Mouse (Mus musculus) testis, adult 2 months (tissue): Measurements from ENCODE around the gene Csrnp1.

Experiments used
- CTCF ChIP-seq: fragments of 200-500 bp; IDR thresholded peaks from 2 replicates; pipeline ENCODE4 v1.5.1; 2012; ENCODE audit warnings: low read depth, mild to moderate bottlenecking, inconsistent platforms, low read length, moderate library complexity; ENCODE audit not compliant: control insufficient read depth, insufficient read depth, insufficient replicate concordance
- POLR2A ChIP-seq: fragments of 200-500 bp; IDR thresholded peaks from 2 replicates; pipeline ENCODE4 v1.6.1; 2012; ENCODE audit warnings: low read depth, mild to moderate bottlenecking, inconsistent platforms, low read length, moderate library complexity; ENCODE audit not compliant: control insufficient read depth

DNA sequence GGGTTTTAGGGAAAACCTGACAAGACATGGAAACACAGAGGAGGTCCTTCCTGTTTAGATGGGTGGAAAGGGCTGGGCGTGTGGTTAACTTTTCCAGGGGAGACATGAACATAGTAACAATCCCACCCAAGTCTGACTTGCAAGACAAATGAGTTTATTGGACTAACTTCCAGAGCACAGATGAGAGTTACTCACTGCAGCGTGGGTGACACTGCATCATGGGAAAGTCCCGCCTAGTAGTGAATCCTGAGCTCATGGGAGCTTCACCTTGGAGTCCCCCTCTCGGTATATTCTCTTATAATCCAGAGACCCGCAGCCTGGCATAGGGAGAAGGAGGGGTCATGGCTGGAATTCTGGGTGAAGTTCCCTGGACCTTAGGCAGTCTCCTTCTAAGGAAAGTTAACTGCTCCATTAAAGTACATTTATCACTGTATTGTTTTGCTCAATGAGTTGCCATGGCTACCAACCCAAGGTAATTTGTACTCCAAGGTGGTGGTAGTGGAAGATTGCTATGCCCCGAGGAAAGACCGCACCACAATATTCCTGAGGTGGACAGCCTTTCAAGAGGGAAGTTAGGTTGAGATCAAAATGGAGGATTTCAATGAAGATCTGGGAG is 24.9 kb upstream of the Csrnp1 start:
- TF ChIP-seq CTCF (no peak), POLR2A (no peak)
